Mouse (Mus musculus) heart, adult 2 months (tissue): ENCODE results near the gene Pdcd5.

Experiments used
- CTCF ChIP-seq: fragments of 200-600 bp; IDR thresholded peaks from 2 replicates; pipeline ENCODE4 v1.8.1; 2022; ENCODE audit warnings: antibody characterized with exemption, mild to moderate bottlenecking, moderate library complexity
- EP300 ChIP-seq: fragments of 200-500 bp; IDR thresholded peaks from 2 replicates; pipeline ENCODE4 v1.6.1; 2011; ENCODE audit warnings: low read depth, low read length, control low read depth; ENCODE audit not compliant: insufficient read depth
- POLR2A ChIP-seq: fragments of 200-500 bp; IDR thresholded peaks from 2 replicates; pipeline ENCODE4 v1.6.1; 2011; ENCODE audit warnings: mild to moderate bottlenecking, low read depth, low read length, control low read depth; ENCODE audit not compliant: insufficient read depth

GRCm38 (mm10) chr7:35651583-35652270 is 4.4 kb upstream of the Pdcd5 start:
- no peak for TF ChIP-seq POLR2A
- no peak for TF ChIP-seq EP300
- peak; percentile 27; the same call in 1 of the 2 replicates for TF ChIP-seq CTCF
